24 mouse cellular contexts compared by ENCODE assay signal in genomic region chr3:66494442-66495113, GRCm38 (mm10).
A peak's percentile ranks its signal among the peaks of the same experiment; 100 is the strongest.
DNase-seq lines count a peak whose midpoint lies in the region; ATAC-seq and TF ChIP-seq lines count a peak whose summit lies in the region.
"Had no signal": no experiment of that assay in that cellular context is flagged by ENCODE, and none has a peak within 500 bp of the region (broad histone marks: within the 10 kb centered on the region; RNA-seq: fewer than 3 reads in every experiment).

No protein-coding gene starts in this region.

- TF ChIP-seq CTCF in liver, postnatal 0 days (IDR thresholded peaks at IDR 0.05; ENCODE audit: low read depth), result no peak

- WGBS in midbrain, embryonic 11.5 days, result 81% methylated on average over 2 of the region's 2 CpGs
- 86% methylated on average over 2 of the region's 2 CpGs for WGBS in midbrain, embryonic 10.5 days
- WGBS in liver, embryonic 11.5 days, result 17% methylated on average over 2 of the region's 2 CpGs
- WGBS in liver, postnatal 0 days (ENCODE audit: insufficient replicate concordance), result 31% methylated on average over 2 of the region's 2 CpGs
- 77% methylated on average over 2 of the region's 2 CpGs for WGBS in forebrain, embryonic 10.5 days

- H3K27me3 ChIP-seq in midbrain, embryonic 11.5 days (ENCODE audit: control insufficient read depth, insufficient read depth, low read length), result no peaks in the 10 kb centered on the region
- H3K27me3 ChIP-seq in midbrain, embryonic 10.5 days (ENCODE audit: low read depth, poor library complexity, severe bottlenecking), result peaks cover 3% of the 10 kb centered on the region
- no peaks in the 10 kb centered on the region for H3K27me3 ChIP-seq in liver, embryonic 11.5 days (replicated peaks; ENCODE audit: control insufficient read depth, insufficient read depth, low read length)
- no peaks in the 10 kb centered on the region for H3K27me3 ChIP-seq in liver, postnatal 0 days (ENCODE audit: insufficient read depth, low read length)
- peaks cover 16% of the 10 kb centered on the region for H3K27me3 ChIP-seq in forebrain, embryonic 10.5 days (ENCODE audit: poor library complexity, severe bottlenecking)
- H3K27me3 ChIP-seq: heart, embryonic 12.5 days; hindbrain, embryonic 12.5 days; midbrain, embryonic 13.5 days had no signal

- H3K4me1 ChIP-seq in midbrain, embryonic 11.5 days (ENCODE audit: control insufficient read depth, insufficient read depth, low read length), result no peaks in the 10 kb centered on the region
- peaks cover 16% of the 10 kb centered on the region for H3K4me1 ChIP-seq in midbrain, embryonic 10.5 days
- H3K4me1 ChIP-seq in liver, embryonic 11.5 days (replicated peaks; ENCODE audit: control insufficient read depth, insufficient read depth, low read length), result no peaks in the 10 kb centered on the region
- H3K4me1 ChIP-seq in liver, postnatal 0 days (ENCODE audit: insufficient read depth), result peaks cover 3% of the 10 kb centered on the region; the same call in 1 of the 2 replicates
- peaks cover 12% of the 10 kb centered on the region for H3K4me1 ChIP-seq in forebrain, embryonic 10.5 days
- H3K4me1 ChIP-seq: heart, embryonic 12.5 days had no signal

- no peak overlapping the region for H3K9ac ChIP-seq in midbrain, embryonic 11.5 days (ENCODE audit: low read length)
- H3K9ac ChIP-seq in liver, embryonic 11.5 days (ENCODE audit: low read depth, low read length), result no peak overlapping the region
- H3K9ac ChIP-seq in liver, postnatal 0 days (replicated peaks), result no peak overlapping the region
- H3K9ac ChIP-seq: heart, embryonic 12.5 days; hindbrain, embryonic 12.5 days; midbrain, embryonic 13.5 days had no signal

- DNase-seq in midbrain, embryonic 11.5 days (ENCODE audit: low spot score, missing footprints), result peak; percentile 68
- DNase-seq in midbrain, embryonic 10.5 days (ENCODE audit: low spot score), result no peak
- DNase-seq in c-Kit-positive CD71-positive TER-119-positive erythroid progenitor cells, embryonic 14.5 days (ENCODE audit: low spot score), result peak; percentile 63
- no peak for DNase-seq in liver, embryonic 11.5 days (ENCODE audit: low spot score)
- no peak for DNase-seq in liver, postnatal 0 days
- DNase-seq in forebrain, embryonic 10.5 days (ENCODE audit: extremely low spot score, low spot score), result no peak
- no peak for DNase-seq in adrenal gland, postnatal 10 days
- DNase-seq in cerebellum, postnatal 10 days, result no peak
- DNase-seq: cerebellum, adult 9-11 months; heart, postnatal 14 days; right cerebral cortex, postnatal 14 days; thymus, adult 18-20 months; thymus, postnatal 36 days had no signal

- H3K27ac ChIP-seq in midbrain, embryonic 11.5 days (ENCODE audit: low read depth, low read length), result no peak overlapping the region
- no peak overlapping the region for H3K27ac ChIP-seq in midbrain, embryonic 10.5 days (replicated peaks)
- no peak overlapping the region for H3K27ac ChIP-seq in liver, embryonic 11.5 days (ENCODE audit: low read depth, low read length)
- peak overlapping the region; percentile 25; the same call in 1 of the 2 replicates for H3K27ac ChIP-seq in liver, postnatal 0 days (ENCODE audit: low read depth)
- H3K27ac ChIP-seq in forebrain, embryonic 10.5 days, result no peak overlapping the region
- H3K27ac ChIP-seq: hindbrain, embryonic 12.5 days; kidney, postnatal 0 days; limb, embryonic 10.5 days; macrophage; midbrain, embryonic 13.5 days had no signal

- H3K4me3 ChIP-seq in midbrain, embryonic 11.5 days (ENCODE audit: low read depth, low read length), result no peak overlapping the region
- no peak overlapping the region for H3K4me3 ChIP-seq in midbrain, embryonic 10.5 days
- H3K4me3 ChIP-seq in liver, embryonic 11.5 days (ENCODE audit: low read depth, low read length), result no peak overlapping the region
- no peak overlapping the region for H3K4me3 ChIP-seq in liver, postnatal 0 days (ENCODE audit: low read depth, low read length)
- no peak overlapping the region for H3K4me3 ChIP-seq in forebrain, embryonic 10.5 days
- H3K4me3 ChIP-seq: heart, embryonic 12.5 days; hindbrain, embryonic 12.5 days; limb, embryonic 10.5 days; midbrain, embryonic 13.5 days had no signal

- no peaks in the 10 kb centered on the region for H3K36me3 ChIP-seq in midbrain, embryonic 11.5 days (ENCODE audit: control insufficient read depth, insufficient read depth, low read length)
- H3K36me3 ChIP-seq in midbrain, embryonic 10.5 days, result no peaks in the 10 kb centered on the region
- H3K36me3 ChIP-seq in liver, embryonic 11.5 days (ENCODE audit: control insufficient read depth, insufficient read depth, low read length), result no peaks in the 10 kb centered on the region
- H3K36me3 ChIP-seq in liver, postnatal 0 days (replicated peaks; ENCODE audit: insufficient read depth, low read length), result no peaks in the 10 kb centered on the region
- no peaks in the 10 kb centered on the region for H3K36me3 ChIP-seq in forebrain, embryonic 10.5 days (replicated peaks)
- H3K36me3 ChIP-seq: heart, embryonic 12.5 days; hindbrain, embryonic 12.5 days; limb, embryonic 10.5 days; midbrain, embryonic 13.5 days had no signal

- no peaks in the 10 kb centered on the region for H3K9me3 ChIP-seq in midbrain, embryonic 11.5 days (ENCODE audit: control insufficient read depth, low read length)
- no peaks in the 10 kb centered on the region for H3K9me3 ChIP-seq in midbrain, embryonic 10.5 days (replicated peaks)
- no peaks in the 10 kb centered on the region for H3K9me3 ChIP-seq in liver, embryonic 11.5 days (ENCODE audit: control insufficient read depth, low read length)
- H3K9me3 ChIP-seq in liver, postnatal 0 days (ENCODE audit: low read length), result no peaks in the 10 kb centered on the region
- H3K9me3 ChIP-seq in forebrain, embryonic 10.5 days, result no peaks in the 10 kb centered on the region
- H3K9me3 ChIP-seq: heart, embryonic 12.5 days; hindbrain, embryonic 12.5 days; limb, embryonic 10.5 days; midbrain, embryonic 13.5 days had no signal

- ATAC-seq in midbrain, embryonic 11.5 days (ENCODE audit: low FRiP score), result no peak
- peak; percentile 88 for ATAC-seq in liver, embryonic 11.5 days (replicated peaks; ENCODE audit: low FRiP score)
- peak; percentile 72 for ATAC-seq in liver, postnatal 0 days
- ATAC-seq: CD4-positive, CD25-positive, alpha-beta regulatory T cell, adult 4 months; forebrain, embryonic 14.5 days; intestine, postnatal 0 days; lung, postnatal 0 days; midbrain, embryonic 13.5 days; Patski had no signal

- H3K4me2 ChIP-seq in midbrain, embryonic 11.5 days, result no peak overlapping the region
- peak overlapping the region; percentile 2; the same call in 1 of the 2 replicates for H3K4me2 ChIP-seq in liver, embryonic 11.5 days
- peak overlapping the region; percentile 48 for H3K4me2 ChIP-seq in liver, postnatal 0 days (ENCODE audit: low read depth, low read length)
- H3K4me2 ChIP-seq: heart, embryonic 12.5 days; hindbrain, embryonic 12.5 days; midbrain, embryonic 13.5 days had no signal

- TF ChIP-seq EP300 in liver, postnatal 0 days (IDR thresholded peaks at IDR 0.05; ENCODE audit: low read depth), result peak; percentile 93

Comparison
In these comparisons a context has a peak if more than half of its experiments do, and no peak if none do; other contexts are left out.
1. DNase-seq: peak in midbrain, embryonic 11.5 days (single experiment) and c-Kit-positive CD71-positive TER-119-positive erythroid progenitor cells, embryonic 14.5 days (single experiment); none in midbrain, embryonic 10.5 days (single experiment), liver, embryonic 11.5 days (single experiment), liver, postnatal 0 days (single experiment), forebrain, embryonic 10.5 days (single experiment), adrenal gland, postnatal 10 days (single experiment) and cerebellum, postnatal 10 days (0 of 2).